Mouse (Mus musculus) adrenal gland, postnatal 36 days (tissue): ENCODE results near the gene Spryd4. TPM values are rescaled to one million over a fixed set of nuclear protein-coding genes. Genes with fewer than 3 reads are reported as not detected.
"Not testable (repeated sequence)": the region's sequence is repeated elsewhere in the genome, so short reads cannot be mapped to it uniquely, and the experiment has no call there.

Experiments used
- DNase-seq, 2 experiments: peaks; one replicate each; pipeline ENCODE4 v3.0.0; 2021; ENCODE audit warnings: mixed read lengths in 1 of 2
- total RNA-seq, 2 experiments: library from RNA; stranded (reverse); gene quantifications; 2 replicates each; pipeline ENCODE4 v1.2.3; 2021

The Spryd4 gene
- total RNA-seq, 2 experiments from 2014 or later = 15.1 to 19.1 TPM

DNA sequence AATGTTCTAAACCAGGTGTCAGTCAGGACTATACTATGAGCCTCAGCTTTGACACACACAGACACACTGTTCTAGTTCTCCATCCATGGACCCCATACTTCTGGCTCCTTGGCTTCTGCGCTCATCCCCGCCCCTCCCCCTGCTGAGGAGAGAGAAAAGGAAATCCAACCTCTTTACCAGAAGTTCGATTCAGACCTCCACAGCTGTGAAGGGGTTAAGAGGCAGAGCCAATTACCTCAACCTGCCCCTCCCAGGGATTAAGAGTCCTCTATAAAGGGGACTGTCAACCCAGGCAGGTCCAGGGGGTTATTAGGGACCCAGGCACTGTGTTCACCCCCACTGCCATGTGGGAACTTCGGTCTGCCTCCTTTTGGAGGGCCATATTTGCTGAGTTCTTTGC is 13.9 kb upstream of the Spryd4 start, which contains the start of gene Mip:
TSS of gene Mip (plus strand) at position 301 of the 400 bp plus-strand sequence.
- DNase-seq = no peak

DNA sequence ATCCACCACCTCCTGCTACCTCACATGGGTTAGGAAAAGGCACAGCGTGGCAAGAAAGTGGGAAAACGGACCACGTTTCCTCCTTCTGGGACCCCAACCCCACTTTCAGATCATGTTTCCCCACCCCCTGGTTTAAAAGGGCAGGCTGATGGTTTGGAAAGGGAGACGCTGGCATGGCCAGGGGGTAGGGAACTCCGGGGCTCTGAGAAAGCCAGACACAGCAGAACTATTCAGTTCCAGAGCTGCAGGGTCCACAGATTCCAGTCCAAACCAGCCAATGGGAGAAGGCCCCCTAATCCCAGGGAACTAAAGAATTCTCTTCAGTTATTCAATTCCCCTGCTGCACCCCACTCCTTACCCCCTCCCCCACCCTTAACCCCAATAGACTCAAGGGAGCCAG is 13.5 kb upstream of the Spryd4 start:
- DNase-seq = no peak

DNA sequence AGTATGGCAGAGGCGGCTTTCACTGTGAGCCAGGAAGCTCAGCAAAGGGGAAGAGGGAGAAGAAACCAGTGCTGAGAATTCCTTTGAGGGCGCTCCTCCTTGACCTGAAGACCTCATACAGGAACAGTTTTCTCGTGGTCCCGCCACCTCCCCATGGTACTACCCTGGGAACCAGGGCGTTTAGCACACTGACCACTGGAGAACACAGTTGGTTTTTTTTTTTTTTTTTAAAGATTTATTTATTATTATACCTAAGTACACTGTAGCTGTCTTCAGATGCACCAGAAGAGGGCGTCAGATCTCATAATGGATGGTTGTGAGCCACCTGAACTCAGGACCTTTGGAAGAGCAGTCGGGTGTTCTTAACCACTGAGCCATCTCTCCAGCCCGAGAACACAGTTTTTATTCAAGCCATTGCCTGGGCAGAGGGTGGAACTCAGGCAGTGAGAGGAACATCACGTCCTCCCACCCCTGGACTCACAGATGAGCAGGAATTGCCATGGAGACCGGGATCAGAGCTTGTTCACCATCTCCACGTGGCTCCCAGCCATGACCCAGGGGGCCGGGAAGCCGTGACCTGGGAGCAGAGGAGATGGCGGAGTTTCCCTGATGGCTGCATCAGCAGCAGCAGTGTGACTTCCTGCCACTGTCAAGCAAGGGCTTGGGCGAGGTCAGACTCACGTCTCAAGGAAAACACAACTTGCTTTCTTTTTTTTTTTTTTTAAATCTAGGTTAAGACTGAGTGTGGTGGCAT is 10.1 kb upstream of the Spryd4 start:
- DNase-seq = peak; percentile 14 to 35

DNA sequence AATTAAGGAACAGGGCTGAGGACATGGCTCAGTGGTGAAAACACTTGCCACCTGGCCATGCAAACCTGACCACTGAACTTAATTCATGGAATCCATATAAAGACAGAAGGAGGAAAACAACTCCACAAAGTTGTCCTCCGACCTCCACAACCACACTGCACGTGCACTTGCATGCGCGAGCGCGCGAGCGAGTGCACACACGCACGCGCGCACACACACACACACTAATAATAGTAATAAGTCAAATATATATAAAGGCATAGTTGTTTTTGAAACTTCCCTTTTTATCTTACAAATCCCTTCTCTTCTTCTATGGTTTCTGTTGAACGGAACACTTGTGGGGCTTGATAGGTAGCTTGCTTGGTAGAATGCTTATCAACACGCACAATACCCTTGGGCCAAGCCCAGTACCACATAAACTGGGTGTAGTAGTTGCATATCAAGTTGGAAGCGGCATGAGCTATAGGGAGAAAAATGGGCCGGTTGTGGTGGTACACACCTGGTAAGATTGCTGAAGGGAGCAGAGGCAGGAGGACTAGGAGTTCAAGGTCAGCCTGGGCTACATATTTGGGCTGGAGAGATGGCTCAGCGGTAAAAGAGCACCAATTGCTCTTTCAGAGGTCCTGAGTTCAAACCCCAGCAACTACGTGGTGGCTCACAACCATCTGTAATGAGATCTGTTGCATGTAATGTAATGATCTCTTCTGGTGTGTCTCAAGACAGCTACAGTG is 6.9 kb upstream of the Spryd4 start:
- DNase-seq = no peak

DNA sequence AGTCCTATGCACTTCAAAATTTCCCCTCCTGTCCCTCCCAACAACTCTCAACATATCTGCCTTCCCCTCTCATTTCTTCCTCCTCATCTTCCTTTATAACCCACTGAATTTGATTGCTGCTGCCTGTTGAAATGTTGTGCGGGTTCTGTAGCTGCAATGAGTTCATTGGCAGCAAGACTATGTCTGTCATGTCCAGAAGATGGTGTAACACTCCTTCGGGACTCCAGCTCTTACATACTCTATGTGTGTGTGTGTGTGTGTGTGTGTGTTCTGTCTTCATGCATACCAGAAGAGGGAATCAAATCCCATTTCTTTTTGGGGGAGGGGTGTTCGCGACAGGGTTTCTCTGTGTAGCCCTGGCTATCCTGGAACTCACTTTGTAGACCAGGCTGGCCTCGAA is 3.4 kb upstream of the Spryd4 start:
- no peak for DNase-seq

DNA sequence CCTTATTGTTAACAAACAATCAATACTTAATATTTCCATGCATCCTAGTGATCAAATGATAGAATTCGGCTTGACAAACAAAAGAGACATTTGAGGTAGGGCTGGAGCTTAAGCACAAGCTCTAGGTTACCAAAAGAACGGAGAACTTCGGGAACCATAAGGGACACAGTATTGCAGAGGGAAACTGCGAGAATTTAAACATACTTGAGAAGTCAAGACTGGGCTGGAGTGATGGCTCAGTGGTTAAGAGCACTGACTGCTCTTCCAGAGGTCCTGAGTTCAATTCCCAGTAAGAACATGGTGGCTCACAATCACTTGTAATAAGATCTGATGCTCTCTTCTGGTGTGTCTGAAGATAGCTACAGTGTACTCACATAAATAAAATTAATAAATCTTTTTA is 2.5 kb upstream of the Spryd4 start:
- DNase-seq = not testable (repeated sequence)

DNA sequence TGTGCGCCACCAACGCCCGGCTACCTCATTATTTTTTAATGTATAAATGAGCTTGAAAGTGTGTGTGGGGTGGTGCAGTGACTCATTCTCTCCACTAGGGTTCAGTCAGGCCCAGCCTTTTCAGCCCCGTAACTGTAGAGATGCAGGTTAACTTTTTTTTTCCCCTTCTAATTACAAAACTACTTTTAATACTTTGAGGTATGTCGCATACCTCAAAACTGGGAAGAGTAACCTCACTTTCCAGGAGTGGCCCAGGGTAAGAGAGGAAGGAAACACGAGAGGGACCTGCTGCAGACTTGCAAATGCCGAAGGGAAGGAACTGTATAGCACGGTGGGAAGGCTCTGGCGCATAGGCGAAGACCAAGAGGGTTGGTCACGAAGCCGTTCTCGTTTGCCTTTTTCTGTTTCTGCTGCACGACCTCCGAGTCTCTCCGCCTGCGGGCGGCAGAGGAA is 1.3 kb upstream of the Spryd4 start:
- peak; percentile 43 to 71 for DNase-seq

DNA sequence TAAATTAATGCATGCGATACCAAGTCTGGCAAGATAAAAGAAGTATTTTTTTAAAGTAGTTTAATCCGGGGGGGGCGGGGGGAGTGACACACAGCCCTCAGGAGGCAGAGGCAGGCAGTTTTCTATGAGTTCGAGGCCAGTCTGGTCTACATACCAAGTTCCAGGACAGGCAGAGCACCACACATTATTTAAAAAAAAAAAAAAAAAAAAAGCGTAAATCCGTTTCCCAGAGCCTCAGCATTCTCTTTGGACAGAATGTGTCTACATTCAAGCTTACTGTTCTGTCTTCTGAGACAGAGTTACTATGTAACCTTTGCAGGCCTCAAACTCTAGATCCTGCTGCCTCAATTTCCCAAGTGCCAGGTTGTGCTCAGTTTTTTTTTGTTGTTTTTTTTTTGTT is 541 bp upstream of the Spryd4 start:
- no peak for DNase-seq

DNA sequence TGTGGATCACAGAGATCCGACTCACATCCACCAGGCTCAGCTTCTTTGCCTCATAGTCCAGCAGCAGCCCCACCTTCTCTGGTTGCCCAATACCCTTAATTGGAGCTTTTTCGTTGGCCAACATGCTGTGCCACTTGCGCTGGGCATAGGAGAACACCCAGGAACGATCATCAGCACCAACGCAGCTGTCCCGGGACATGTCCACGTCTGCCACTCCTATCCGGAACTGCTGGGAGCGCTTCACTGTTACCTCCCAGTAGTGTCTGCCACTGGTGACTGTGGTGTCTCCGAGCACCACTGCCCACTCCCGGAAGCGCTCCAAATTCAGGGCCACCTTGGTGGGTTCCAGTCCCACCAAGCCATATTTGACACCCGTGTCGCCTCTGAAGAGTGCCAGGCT is 653 bp downstream of the Spryd4 start:
- peak; percentile 35 to 47 for DNase-seq

DNA sequence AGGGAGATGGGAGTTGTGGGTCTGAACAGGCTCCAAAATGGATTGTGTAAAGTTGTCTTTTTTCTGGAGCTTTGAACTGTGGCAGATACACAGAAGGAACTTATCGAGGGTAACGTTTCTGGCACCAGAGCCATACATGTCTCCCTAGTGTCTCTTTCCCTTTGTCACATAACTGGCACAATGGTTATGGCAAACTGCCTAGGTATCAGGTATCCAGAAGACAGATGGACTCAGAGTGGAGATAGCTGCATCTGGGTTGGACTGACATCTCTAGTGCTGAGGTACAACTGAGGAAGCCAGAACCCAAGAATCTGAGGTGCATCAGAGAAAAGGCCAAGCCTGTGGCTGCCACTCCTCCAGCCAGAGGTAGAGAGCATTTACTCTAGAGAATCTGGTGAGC is 1.5 kb downstream of the Spryd4 start:
- no peak for DNase-seq

DNA sequence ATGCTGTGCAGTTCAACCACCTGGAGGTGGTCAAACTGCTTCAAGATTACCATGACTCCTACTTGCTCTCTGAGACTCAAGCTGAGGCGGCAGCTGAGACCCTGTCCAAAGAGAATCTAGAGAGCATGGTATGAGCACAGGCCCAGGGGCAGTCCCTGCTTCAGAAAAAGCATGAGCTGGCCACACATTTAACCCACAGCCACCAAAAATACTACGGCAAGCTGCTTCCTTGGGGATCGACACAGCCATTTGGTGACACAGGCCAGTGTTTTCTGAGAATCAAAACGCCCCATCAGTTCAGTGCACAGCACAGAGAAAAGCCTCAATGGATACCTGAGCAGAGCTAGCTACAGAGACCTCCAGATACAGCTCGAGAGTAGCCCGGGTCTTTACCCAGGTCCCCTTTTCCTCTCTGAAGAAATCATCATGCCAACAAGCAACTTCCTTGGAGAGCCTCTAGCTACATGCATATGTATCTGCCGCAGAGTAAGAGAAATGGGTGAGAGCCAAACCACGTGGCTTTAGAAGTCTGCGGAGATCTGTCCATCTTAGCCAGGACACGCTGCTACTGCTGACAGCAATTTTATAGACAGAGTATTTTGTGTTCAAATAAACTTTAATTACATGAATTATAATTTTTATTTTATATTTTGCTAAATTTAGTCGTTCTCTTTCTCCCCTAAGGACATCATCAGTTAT is 2.1 kb downstream of the Spryd4 start:
- DNase-seq = no peak

DNA sequence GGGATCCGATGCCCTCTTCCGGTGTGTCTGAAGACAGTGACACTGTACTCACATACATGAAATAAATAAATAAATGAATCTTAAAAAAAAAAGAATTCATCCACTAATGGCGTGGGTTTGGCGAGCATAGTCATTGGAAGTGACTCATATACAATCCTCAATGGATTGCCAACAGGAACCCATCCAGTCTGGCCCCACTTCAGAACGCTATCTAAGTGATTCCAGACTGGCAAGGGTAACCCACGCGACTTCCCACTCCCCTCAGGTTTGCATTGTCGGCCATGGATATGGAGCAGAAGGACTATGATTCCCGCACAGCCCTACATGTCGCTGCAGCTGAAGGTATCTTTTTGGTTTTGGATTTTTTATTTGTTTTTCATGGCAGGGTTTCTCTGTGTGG is 3.3 kb downstream of the Spryd4 start:
- no peak for DNase-seq

DNA sequence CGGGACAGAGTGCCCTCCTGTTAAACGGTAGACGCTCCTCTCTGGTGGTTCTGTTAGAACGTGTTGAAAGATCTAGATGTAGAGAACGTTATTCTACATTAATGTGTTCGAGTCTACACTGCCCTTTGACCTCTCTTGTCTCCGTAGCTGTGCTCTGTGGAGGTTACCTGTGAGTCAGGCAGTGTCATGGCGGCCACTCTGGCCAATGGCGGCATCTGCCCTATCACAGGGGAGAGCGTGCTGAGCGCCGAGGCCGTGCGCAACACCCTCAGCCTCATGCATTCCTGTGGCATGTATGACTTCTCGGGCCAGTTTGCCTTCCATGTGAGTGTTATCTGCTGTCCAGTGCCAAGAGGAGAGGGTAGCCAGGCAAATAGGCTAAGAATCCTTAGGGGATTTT is 6.7 kb downstream of the Spryd4 start:
- no peak for DNase-seq

DNA sequence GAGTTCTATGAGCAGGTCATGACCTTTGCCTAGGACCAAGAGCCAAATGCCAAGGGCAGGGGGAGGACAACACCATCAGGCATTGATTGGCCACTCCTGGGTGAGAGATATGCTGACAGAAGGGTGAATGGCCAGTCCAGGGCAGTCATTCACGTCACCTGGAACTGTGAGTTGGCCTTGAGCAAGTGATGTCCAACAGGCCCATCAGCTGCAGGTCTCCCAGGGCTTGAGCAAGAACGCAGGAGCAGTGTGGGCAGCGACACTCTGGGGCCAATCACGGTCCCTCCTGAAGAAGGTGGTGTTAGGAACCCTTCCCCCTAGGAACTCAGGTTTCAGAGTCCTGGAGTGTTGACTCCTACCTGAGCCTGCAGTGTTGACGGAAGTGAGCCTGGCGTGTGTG is 9.8 kb downstream of the Spryd4 start:
- DNase-seq = peak in 1 of 2 experiments; percentile 16

DNA sequence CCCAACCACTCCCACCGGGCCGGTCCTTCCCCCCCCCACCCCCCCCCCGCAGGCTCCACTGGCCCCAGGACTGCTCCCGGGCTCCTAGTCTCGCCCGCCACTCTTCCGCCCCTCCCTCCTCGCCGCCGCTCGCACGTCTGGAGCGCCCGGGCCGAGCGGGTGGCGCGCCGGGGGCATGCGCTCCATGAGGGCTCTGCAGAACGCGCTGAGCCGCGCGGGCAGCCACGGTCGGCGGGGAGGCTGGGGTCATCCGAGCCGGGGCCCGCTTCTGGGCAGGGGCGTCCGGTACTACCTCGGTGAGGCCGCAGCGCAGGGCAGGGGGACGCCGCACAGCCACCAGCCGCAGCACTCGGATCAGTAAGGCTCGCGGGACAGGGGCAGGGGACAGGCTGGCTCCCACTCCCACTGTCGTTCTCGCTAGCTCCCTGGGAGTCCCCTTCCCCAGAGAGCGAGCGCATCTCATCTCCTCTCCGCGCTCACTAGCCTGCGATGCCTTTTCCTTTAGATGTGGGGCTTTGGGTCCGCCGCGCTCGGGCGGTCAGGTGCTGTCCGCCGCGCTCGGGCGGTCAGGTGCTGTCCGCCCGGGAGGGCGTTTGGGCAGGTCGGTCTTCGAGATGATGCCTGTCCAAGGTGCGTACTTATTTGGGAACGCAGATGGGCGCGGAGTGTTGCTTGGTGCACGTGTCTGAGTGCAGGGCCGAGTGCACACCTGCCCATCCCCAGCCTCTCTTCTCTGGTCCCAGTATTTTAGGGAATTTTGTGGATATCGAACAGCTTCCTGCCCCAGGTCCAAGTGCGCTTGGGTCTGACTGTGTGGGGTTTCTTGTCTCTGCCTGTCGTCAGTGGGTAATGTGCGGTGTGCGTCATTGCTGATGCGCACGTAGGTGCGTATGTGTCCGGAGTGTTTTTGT is 16.8 kb downstream of the Spryd4 start:
- DNase-seq = no peak

DNA sequence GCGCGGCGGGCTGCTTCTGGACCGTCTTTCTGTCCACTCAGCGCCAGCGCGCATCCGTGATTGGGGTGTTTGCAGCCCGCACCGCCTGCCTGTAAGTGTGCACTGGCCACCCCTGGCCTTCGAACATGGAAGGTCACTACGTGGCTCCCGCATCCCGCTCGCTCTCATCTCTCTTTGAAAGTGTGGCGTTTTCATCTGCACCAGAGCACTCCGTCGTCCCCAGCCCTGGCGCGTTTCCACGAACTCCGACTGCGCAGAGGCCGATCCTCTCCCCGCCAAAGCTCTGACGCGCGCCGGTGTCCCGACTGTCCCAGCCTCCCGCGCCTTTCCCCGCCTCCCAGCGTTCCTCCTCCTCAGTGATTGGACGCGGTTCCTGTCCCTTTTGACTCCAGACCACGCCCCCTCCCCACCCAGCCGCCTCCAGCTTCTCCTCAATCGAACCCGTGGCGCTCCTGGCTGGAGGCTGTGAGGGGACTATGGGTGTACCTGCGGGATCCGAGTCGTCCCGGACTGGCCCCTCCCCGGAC is 17.5 kb downstream of the Spryd4 start, which contains the start of gene Gls2:
TSS of gene Gls2 (plus strand) at position 434 of the 527 bp plus-strand sequence.
- DNase-seq = peak; percentile 99

DNA sequence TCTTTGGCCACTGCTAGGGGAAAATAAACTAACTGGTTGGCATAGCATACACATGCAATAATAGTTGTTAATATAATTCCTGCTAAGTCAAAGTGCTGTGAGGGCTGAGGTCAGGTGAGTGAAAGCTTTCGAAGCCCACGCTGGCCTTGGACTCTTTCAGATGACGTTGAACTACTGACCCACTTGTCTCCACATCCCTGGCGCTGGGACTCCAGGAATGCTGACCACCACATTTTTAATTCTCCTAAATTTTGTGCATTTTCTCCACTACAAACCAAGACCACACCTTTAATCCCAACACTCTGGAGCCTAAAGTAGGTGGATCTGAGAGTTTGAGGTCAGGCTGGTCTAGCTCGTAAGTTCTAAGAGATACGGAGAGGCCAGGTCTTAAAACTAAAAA is 18.5 kb downstream of the Spryd4 start:
- no peak for DNase-seq

DNA sequence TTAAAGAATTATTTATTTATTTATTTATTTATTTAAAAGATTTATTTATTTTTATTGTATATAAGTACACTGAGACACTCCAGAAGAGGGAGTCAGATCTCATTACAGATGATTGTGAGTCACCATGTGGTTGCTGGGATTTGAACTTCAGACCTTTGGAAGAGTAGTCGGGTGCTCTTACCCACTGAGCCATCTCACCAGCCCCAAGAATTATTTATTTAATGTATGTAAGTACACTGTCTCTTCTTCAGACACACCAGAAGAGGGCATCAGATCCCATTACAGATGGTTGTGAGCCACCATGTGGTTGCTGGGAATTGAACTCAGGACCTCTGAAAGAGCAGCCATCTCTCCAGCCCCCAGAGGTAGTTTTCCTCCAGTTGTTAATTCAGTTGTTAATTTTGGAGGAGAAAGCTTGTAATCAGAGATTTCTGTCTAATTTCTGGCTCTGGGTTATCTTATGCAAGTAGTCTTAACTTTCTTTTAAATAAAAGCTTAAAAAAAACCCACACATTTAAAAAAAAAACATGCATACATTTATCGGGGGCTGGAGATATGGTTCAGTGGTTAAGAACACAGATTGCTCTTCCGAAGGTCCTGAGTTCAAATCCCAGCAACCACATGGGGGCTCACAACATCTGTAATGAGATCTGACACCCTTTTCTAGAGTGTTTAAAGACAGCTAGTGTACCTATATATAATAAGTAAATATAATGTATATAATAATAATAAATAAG is 19.4 kb downstream of the Spryd4 start:
- DNase-seq = not testable (repeated sequence)

DNA sequence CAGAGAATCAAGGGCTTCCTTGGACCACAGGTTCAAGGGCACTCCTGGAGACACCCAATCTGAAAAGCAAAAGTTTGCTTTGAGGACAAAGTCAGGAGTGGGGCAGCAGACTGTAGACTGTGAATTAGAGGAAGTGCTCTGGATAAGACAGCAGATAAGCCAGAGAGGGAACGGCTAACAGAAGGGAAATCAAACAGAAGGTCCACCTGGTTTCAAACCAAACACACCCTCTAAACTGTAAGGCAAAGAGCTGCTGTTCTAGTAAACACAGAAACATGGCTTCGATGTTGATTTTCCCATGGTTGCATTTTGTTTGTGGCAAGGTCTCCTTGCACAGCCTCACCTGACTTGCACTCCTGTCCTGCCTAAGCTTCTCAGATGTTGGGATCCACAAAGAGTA is 20.1 kb downstream of the Spryd4 start:
- no peak for DNase-seq

DNA sequence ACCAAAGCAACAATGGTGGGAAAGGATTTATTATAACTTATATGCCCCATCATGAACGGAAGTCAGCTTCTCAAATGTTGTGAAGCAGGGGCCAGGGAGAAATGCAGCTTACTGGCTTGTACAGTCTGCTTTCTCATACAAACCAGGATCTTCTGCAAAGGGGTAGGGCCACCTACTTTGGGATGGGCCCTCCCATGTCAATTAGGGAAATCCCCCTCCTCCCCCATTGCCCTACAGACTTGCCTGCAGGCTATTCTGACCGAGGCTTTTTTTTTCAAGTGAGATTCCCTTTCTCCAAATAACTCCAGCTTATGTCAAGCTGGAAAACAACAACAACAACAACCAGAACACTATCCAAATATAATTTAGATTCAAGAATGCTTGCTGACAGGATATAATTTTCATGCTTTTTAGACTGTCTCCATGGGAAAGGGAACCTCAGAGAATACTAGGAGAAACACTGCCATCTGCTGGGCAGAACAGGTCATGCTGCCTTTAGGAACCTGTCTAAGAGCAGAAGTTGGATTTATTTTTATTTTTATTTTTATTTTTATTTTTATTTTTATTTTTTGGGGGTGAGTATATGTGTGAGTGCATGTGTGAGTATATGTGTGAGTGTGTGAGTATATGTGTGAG is 23.2 kb downstream of the Spryd4 start:
- DNase-seq = peak; percentile 76 to 83
